Mouse (Mus musculus) ES-CJ7 (cell line): ENCODE data around the gene Dmgdh.

ENCODE experiments used
- DNase-seq: peaks from one replicate; pipeline ENCODE4 v3.0.0; 2011; ENCODE audit warnings: low read depth, low spot score

The Dmgdh gene

GRCm38 (mm10) chr13:93710325-93710724 is 36.1 kb downstream of the Dmgdh start:
- no peak for DNase-seq

- no peak for DNase-seq
Observed at GRCm38 (mm10) chr13:93711226-93711625, 37.0 kb downstream of the Dmgdh start.

DNA sequence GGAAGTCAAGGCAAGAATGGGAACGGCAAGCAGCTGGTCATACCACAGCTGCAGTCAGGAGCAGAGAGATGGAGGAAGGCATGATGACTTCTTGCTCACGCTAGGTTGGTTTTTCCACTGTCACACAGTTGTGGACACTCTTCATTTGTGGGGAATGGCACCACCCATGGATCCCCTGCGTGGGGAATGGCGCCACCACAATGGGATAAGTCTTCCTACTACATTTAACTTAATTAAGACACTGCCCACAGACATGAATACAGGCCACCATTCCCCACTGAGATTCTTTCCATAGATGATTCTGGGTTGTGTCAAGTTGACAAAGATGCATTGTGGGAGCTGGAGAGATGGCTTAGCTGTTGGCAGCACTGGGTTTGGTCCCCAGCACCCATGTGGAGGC is 38.1 kb downstream of the Dmgdh start:
- no peak for DNase-seq

GRCm38 (mm10) chr13:93713826-93714225 is 39.6 kb downstream of the Dmgdh start:
- DNase-seq, result no peak

DNA sequence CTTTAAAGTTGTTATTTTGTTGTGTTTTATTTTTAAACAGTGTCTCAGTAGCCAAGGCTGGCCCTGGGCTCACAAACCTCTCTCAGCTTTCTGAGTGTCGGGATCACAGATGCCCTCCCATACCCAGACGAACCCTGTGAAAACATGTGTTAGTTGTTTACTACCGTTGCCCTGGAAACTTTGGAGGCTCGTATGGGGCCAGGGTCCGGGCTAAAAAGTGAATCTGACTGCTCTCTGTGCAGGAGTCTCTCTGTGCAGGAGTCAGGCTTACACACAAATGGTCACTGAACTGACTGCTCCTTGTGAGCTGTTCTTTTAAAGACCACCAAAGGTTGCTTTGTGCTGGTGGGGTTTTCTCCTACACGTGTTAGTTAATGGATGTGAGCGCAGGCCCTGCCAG is 42.9 kb downstream of the Dmgdh start:
- no peak for DNase-seq

GRCm38 (mm10) chr13:93718948-93719347 is 44.7 kb downstream of the Dmgdh start:
- peak; percentile 52 for DNase-seq

GRCm38 (mm10) chr13:93721916-93722315 is 47.7 kb downstream of the Dmgdh start:
- no peak for DNase-seq

- no peak for DNase-seq
Observed at GRCm38 (mm10) chr13:93723455-93723854, 49.2 kb downstream of the Dmgdh start.

GRCm38 (mm10) chr13:93724206-93724605 is 50.0 kb downstream of the Dmgdh start:
- no peak for DNase-seq

DNA sequence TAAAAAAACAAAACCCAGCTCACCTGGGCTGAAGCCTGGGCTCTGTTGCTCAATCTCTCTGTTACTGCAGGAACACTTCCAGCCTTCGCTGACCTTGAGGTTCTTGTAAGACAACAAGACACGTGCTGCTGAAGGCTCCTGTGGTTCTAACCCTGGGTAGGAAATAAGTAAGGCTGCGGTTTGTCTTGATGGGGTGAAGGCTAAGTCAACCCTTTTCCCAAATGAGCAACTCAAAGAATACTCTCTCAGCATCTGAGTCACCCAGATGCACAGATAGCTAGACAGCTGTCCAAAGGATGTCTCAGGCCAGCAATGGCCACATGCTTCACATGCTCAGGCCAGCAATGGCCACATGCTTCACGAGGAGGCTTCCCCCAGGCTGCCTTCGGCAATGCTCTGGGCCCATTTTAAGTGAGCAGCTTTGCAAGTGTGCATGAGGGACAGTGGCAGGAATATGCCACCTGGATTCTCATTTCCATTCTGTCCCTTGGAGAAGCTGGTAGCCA is 61.0 kb downstream of the Dmgdh start:
- no peak for DNase-seq

GRCm38 (mm10) chr13:93744118-93744517 is 69.9 kb downstream of the Dmgdh start:
- no peak for DNase-seq

DNA sequence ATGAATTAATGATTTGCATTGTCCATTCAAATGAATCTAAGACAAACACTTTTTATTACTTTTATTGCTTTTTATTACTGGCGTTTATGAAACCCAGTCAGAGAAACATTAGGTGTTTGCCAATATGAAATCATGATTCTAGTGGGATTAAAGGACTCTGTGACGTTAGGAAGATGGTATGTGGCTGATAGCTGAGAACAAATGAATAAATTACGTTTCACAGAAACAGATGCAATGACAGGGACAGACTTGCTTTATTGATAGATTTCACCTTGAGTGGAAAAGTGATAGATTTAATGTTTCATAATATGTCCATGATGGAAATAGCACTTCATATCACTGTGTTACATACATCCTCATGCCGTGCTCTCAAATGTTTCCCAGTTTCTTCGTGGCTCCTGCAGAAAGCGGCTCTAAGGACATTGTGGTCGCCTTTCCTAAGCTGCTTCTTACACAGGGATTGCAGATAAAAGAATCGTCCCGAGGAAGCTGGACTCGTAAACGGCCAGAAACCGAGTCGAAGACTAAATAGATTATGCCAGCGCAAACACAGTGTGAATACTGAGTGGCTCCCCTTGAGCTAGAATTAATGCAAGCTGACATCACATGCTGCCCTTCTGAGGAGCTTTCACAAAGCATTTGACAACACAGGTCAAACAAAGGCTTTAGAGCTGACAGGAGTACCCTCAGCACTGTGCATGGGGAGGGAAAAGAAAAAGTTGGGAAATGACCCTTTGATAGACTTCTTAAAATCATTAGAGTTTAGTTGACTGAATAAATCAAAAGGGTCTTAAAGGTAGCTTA is 78.6 kb downstream of the Dmgdh start:
- no peak for DNase-seq

DNA sequence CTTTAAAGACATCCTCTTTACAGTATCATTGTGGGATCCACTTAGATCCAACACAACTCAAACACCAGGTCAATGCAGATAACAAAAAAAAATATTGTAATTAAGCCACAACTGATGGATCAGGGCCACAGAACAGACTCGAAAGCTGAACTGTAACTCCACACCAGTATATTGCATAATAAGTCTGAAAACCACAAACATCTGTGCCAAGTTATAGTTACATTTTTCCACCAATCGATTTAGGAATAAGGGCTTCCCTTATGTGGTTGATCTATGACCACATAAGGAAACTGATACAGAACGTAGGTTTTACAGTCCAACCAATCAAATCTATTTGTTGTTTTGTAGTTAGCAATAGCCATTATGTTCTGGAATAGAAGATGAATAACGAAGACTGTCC is 80.9 kb downstream of the Dmgdh start:
- no peak for DNase-seq

- DNase-seq, result no peak
Observed at GRCm38 (mm10) chr13:93756674-93757073, 82.4 kb downstream of the Dmgdh start.

DNA sequence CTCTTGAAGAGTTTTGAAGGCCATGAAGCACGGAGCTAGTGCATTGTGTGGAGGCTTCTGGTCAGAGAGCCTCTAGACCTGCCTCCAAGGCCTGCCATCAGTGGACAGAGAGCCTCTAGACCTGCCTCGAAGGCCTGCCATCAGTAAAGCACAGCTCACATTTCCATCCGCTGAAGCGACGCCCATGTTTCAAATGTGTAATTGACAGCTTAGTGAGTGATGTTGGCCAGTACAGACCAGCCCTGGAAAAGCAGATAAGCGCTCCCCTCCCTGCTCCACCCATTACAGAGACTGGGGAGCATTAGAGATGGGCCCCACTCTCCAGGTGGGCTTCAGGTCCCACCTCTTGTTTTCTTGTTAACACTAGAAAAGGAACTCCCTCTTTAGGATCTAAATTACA is 83.3 kb downstream of the Dmgdh start:
- DNase-seq, result no peak

- no peak for DNase-seq
Observed at GRCm38 (mm10) chr13:93758149-93758898, 84.1 kb downstream of the Dmgdh start.

DNA sequence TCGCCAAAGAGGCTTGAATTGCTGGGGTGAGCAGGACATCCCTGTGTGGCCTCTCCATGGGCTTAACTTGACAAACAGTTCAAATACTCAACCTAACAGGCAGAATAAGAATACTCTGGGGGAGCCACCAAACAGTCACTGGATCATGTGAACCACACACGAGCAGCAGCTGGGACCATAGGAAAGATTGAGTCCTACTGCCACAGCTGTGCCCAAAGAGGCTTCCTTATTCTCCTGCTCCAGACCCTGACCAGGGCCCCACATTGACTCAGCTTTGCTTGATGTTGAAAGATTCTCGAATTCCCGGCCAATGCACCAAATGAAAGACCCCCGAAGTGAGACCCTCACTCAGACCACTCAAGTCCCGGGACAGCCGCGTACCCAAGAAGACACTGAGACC is 87.6 kb downstream of the Dmgdh start:
- DNase-seq, result no peak

- DNase-seq, result no peak
Observed at GRCm38 (mm10) chr13:93762879-93763278, 88.6 kb downstream of the Dmgdh start.

- no peak for DNase-seq
Observed at GRCm38 (mm10) chr13:93764321-93764973, 90.2 kb downstream of the Dmgdh start.

DNA sequence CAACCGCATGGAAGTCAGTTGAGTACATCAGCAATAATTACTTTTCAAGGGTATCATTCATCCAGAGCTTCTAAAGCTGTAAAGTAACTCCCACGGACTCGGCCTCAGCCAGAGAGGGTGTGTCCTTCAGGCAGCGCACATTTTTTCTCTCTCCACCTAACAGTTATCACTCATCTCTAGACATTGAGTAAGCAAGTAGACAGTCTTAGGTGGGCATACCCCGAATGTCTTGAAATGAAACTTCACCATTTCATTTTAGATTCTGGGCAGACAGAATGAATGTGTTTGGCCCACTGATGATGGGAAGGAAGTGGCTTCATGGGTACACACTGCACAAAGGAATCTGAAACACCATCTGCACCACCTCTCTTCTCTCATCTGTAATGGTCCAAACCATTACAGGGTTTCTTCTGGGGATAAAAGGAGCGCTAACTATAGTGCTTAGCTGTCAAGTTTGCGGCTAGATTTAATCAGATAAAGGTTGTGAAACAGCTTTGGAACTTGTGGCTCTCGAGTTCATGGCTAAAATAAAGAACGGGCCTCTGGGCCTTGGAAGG is 96.9 kb downstream of the Dmgdh start:
- DNase-seq, result peak; percentile 6

GRCm38 (mm10) chr13:93771588-93772278 is 97.5 kb downstream of the Dmgdh start, which contains the start of gene Arsb:
Gene Arsb, plus strand, starts transcription at chr13:93771630.
- DNase-seq, result peak; percentile 83
